Mouse (Mus musculus): ENCODE results near the gene Gpatch8. TPM values are rescaled to one million over a fixed set of nuclear protein-coding genes. Genes with fewer than 3 reads are reported as not detected.

Gene Gpatch8
- polyA plus RNA-seq (2014; fragmentation: Illumina TruSeq; extraction: RNeasy Lipid Tissue Mini Kit (QIAGEN cat#74804); ENCODE audit: low read depth, low replicate concordance) = 19.7 TPM

GRCm38 (mm10) chr11:102556031-102556715 is at the start of gene Gpatch8:
Gene Gpatch8, minus strand, starts transcription at chr11:102556392.

GRCm38 (mm10) chr11:102604010-102604584 is 47.9 kb upstream of the Gpatch8 start, which contains the start of gene Fzd2:
Gene Fzd2, plus strand, starts transcription at chr11:102604396.

GRCm38 (mm10) chr11:102579165-102580033 is 23.2 kb upstream of the Gpatch8 start, which contains the start of gene Gm11627:
Gene Gm11627, minus strand, starts transcription at chr11:102579461.

GRCm38 (mm10) chr11:102469648-102470357 is 86.4 kb downstream of the Gpatch8 start, which contains the start of gene Itga2b:
Gene Itga2b, minus strand, starts transcription at chr11:102470122.

GRCm38 (mm10) chr11:102447497-102447896 is 108.7 kb downstream of the Gpatch8 start, which contains the start of gene Fam171a2:
Gene Fam171a2, minus strand, starts transcription at chr11:102447682.

GRCm38 (mm10) chr11:102430121-102431017 is 125.8 kb downstream of the Gpatch8 start, which contains the start of gene Grn:
Gene Grn, plus strand, starts transcription at chr11:102430315.

Other genes with a start within 250 kb of the Gpatch8 start
- 77.3 TPM for gene Ubtf, start 236.7 kb downstream of the Gpatch8 start, polyA plus RNA-seq (2014; fragmentation: Illumina TruSeq; extraction: RNeasy Lipid Tissue Mini Kit (QIAGEN cat#74804); ENCODE audit: low read depth, low replicate concordance)
- 0.06 TPM for gene Slc4a1, start 190.2 kb downstream of the Gpatch8 start, polyA plus RNA-seq (2014; fragmentation: Illumina TruSeq; extraction: RNeasy Lipid Tissue Mini Kit (QIAGEN cat#74804); ENCODE audit: low read depth, low replicate concordance)
- 1.8 TPM for gene Rundc3a, start 163.0 kb downstream of the Gpatch8 start, polyA plus RNA-seq (2014; fragmentation: Illumina TruSeq; extraction: RNeasy Lipid Tissue Mini Kit (QIAGEN cat#74804); ENCODE audit: low read depth, low replicate concordance)
- gene Slc25a39, start 148.4 kb downstream of the Gpatch8 start, polyA plus RNA-seq (2014; fragmentation: Illumina TruSeq; extraction: RNeasy Lipid Tissue Mini Kit (QIAGEN cat#74804); ENCODE audit: low read depth, low replicate concordance) = 157 TPM
- gene Grn, start 126.1 kb downstream of the Gpatch8 start, polyA plus RNA-seq (2014; fragmentation: Illumina TruSeq; extraction: RNeasy Lipid Tissue Mini Kit (QIAGEN cat#74804); ENCODE audit: low read depth, low replicate concordance) = 237 TPM
- 14.8 TPM for gene Fam171a2, start 108.7 kb downstream of the Gpatch8 start, polyA plus RNA-seq (2014; fragmentation: Illumina TruSeq; extraction: RNeasy Lipid Tissue Mini Kit (QIAGEN cat#74804); ENCODE audit: low read depth, low replicate concordance)
- gene Itga2b, start 86.3 kb downstream of the Gpatch8 start, polyA plus RNA-seq (2014; fragmentation: Illumina TruSeq; extraction: RNeasy Lipid Tissue Mini Kit (QIAGEN cat#74804); ENCODE audit: low read depth, low replicate concordance) = 18.7 TPM
- gene Gm11627, start 23.1 kb upstream of the Gpatch8 start, polyA plus RNA-seq (2014; fragmentation: Illumina TruSeq; extraction: RNeasy Lipid Tissue Mini Kit (QIAGEN cat#74804); ENCODE audit: low read depth, low replicate concordance) = 4.5 TPM
- gene Fzd2, start 48.0 kb upstream of the Gpatch8 start, polyA plus RNA-seq (2014; fragmentation: Illumina TruSeq; extraction: RNeasy Lipid Tissue Mini Kit (QIAGEN cat#74804); ENCODE audit: low read depth, low replicate concordance) = 7.0 TPM
- gene Meioc, start 107.3 kb upstream of the Gpatch8 start, polyA plus RNA-seq (2014; fragmentation: Illumina TruSeq; extraction: RNeasy Lipid Tissue Mini Kit (QIAGEN cat#74804); ENCODE audit: low read depth, low replicate concordance) = 0.89 TPM
- 15.3 TPM for gene Ccdc43, start 141.4 kb upstream of the Gpatch8 start, polyA plus RNA-seq (2014; fragmentation: Illumina TruSeq; extraction: RNeasy Lipid Tissue Mini Kit (QIAGEN cat#74804); ENCODE audit: low read depth, low replicate concordance)
- 4.6 TPM for gene Adam11, start 205.0 kb upstream of the Gpatch8 start, polyA plus RNA-seq (2014; fragmentation: Illumina TruSeq; extraction: RNeasy Lipid Tissue Mini Kit (QIAGEN cat#74804); ENCODE audit: low read depth, low replicate concordance)